Mouse (Mus musculus) hindbrain, embryonic 13.5 days (tissue): ENCODE measurements around the gene Gnpnat1. TPM values are rescaled to one million over a fixed set of nuclear protein-coding genes. Genes with fewer than 3 reads are reported as not detected.

Experiments used
- ATAC-seq: fragments of 200-750 bp; cut with Nextera tagmentation; 2 replicates; pipeline ENCODE4 v1.8.0; 2017; ENCODE audit warnings: moderate TSS enrichment; ENCODE audit not compliant: low FRiP score
- H3K27ac ChIP-seq: fragments of 300-500 bp; sonication (generic); 2 replicates; pipeline ENCODE4 v1.5.1; 2015; ENCODE audit warnings: inconsistent platforms, mild to moderate bottlenecking, moderate library complexity
- H3K27me3 ChIP-seq: fragments of 300-500 bp; sonication (generic); 2 replicates; pipeline ENCODE4 v1.6.1; 2015; ENCODE audit warnings: mild to moderate bottlenecking, inconsistent platforms
- H3K36me3 ChIP-seq: fragments of 300-500 bp; sonication (generic); 2 replicates; pipeline ENCODE4 v1.6.1; 2015; ENCODE audit warnings: mild to moderate bottlenecking, inconsistent platforms
- H3K4me1 ChIP-seq: fragments of 300-500 bp; sonication (generic); replicated peaks from 2 replicates; pipeline ENCODE4 v1.6.1; 2015; ENCODE audit warnings: inconsistent platforms
- H3K4me2 ChIP-seq: fragments of 300-500 bp; sonication (generic); 2 replicates; pipeline ENCODE4 v1.6.1; 2015; ENCODE audit warnings: inconsistent platforms, mild to moderate bottlenecking, moderate library complexity
- H3K4me3 ChIP-seq: fragments of 300-500 bp; sonication (generic); 2 replicates; pipeline ENCODE4 v1.5.1; 2015; ENCODE audit warnings: mild to moderate bottlenecking, inconsistent platforms
- H3K9ac ChIP-seq: fragments of 300-500 bp; sonication (generic); 2 replicates; pipeline ENCODE4 v1.6.1; 2015; ENCODE audit warnings: mild to moderate bottlenecking, inconsistent platforms
- H3K9me3 ChIP-seq: fragments of 300-500 bp; sonication (generic); 2 replicates; pipeline ENCODE4 v1.6.1; 2016; ENCODE audit warnings: inconsistent platforms
- WGBS: fragments of 180-500 bp; shearing (Covaris S2); methylation state at CpG from one replicate; pipeline ENCODE4 v1.1.7; 2015; 5-methylcytosine and 5-hydroxymethylcytosine counted together
- microRNA-seq: library from miRNA; unstranded; fragments of <30 nt; microRNA quantifications from one replicate; pipeline ENCODE4, GENCODE M21; 2016
- polyA plus RNA-seq: library from polyadenylated mRNA; unstranded; fragments of >200 nt; fragmentation: Nextera tagmentation; extraction: Ambion mirVana; gene quantifications from 2 replicates; pipeline ENCODE4 v1.2.1, GENCODE M21; 2015

The Gnpnat1 gene
- polyA plus RNA-seq, 1 experiment from 2014 or later: 26.9 TPM

GRCm38 (mm10) chr14:45329018-45329588 lies 75.6 kb downstream of the Gnpnat1 start:
- no peaks in the 10 kb centered on the region for H3K9me3 ChIP-seq
- peak overlapping the region; percentile 56; the same call in 1 of the 2 replicates for H3K9ac ChIP-seq
- no peaks in the 10 kb centered on the region for H3K27me3 ChIP-seq
- peaks cover 22% of the 10 kb centered on the region for H3K36me3 ChIP-seq
- peak overlapping the region; percentile 92 for H3K27ac ChIP-seq
- 18% methylated on average over 8 of the region's 8 CpGs for WGBS
- peak overlapping the region; percentile 89 for H3K4me3 ChIP-seq
- H3K4me2 ChIP-seq: peak overlapping the region; percentile 50
- peak; percentile 58 for ATAC-seq
- H3K4me1 ChIP-seq: peaks cover 16% of the 10 kb centered on the region

GRCm38 (mm10) chr14:45328072-45328713 lies 76.5 kb downstream of the Gnpnat1 start:
- Histone ChIP-seq H3K9ac (no peak overlapping the region), H3K4me3 (no peak overlapping the region), H3K27me3 (no peaks in the 10 kb centered on the region), H3K4me1 (peaks cover 16% of the 10 kb centered on the region), H3K36me3 (peaks cover 18% of the 10 kb centered on the region), H3K4me2 (no peak overlapping the region), H3K9me3 (no peaks in the 10 kb centered on the region), H3K27ac (no peak overlapping the region)
- 93% methylated on average over 4 of the region's 4 CpGs for WGBS
- ATAC-seq: no peak

Small RNAs within 50 kb of the gene (microRNA-seq; reads per million reads assigned to microRNA genes)
- gene Gm25353: not detected

Other genes starting within 250 kb of the Gnpnat1 start
- gene Gpr137c, start 185.2 kb downstream of the Gnpnat1 start, polyA plus RNA-seq: 12.5 and 13.3 TPM in 2 replicates
- gene Txndc16, start 184.6 kb downstream of the Gnpnat1 start, polyA plus RNA-seq: 33.8 and 34.2 TPM in 2 replicates
- 26.7 and 28.5 TPM in 2 replicates for gene Ero1l, start 86.1 kb downstream of the Gnpnat1 start, polyA plus RNA-seq
- gene Psmc6, start 75.1 kb downstream of the Gnpnat1 start, polyA plus RNA-seq: 171 and 178 TPM in 2 replicates
- gene Styx, start 53.8 kb downstream of the Gnpnat1 start, polyA plus RNA-seq: 58.1 and 60.5 TPM in 2 replicates
- 67.7 and 77.2 TPM in 2 replicates for gene Fermt2, start 125.2 kb upstream of the Gnpnat1 start, polyA plus RNA-seq